9 mouse cellular contexts compared by ENCODE assay signal in genomic region chr10:69253686-69254080, GRCm38 (mm10). TPM values are rescaled to one million over a fixed set of nuclear protein-coding genes. Genes with fewer than 3 reads are reported as not detected.
A peak's percentile ranks its signal among the peaks of the same experiment; 100 is the strongest.
DNase-seq lines count a peak whose midpoint lies in the region; ATAC-seq and TF ChIP-seq lines count a peak whose summit lies in the region.
"Had no signal": no experiment of that assay in that cellular context is flagged by ENCODE, and none has a peak within 500 bp of the region (broad histone marks: within the 10 kb centered on the region; RNA-seq: fewer than 3 reads in every experiment).

No protein-coding gene starts in this region.

- H3K9ac ChIP-seq in forebrain, embryonic 12.5 days: no peak overlapping the region
- H3K9ac ChIP-seq in forebrain, embryonic 13.5 days: no peak overlapping the region
- H3K9ac ChIP-seq in lung, embryonic 15.5 days: no peak overlapping the region
- H3K9ac ChIP-seq in intestine, embryonic 14.5 days (ENCODE audit: low read length): no peak overlapping the region
- H3K9ac ChIP-seq in neural tube, embryonic 13.5 days: no peak overlapping the region

- TF ChIP-seq POLR2A in lung, adult 2 months (IDR thresholded peaks at IDR 0.05; ENCODE audit: borderline replicate concordance, extremely low read depth, low read depth, low read length): no peak
- no peak for TF ChIP-seq POLR2A in thymus, adult 2 months (IDR thresholded peaks at IDR 0.05; ENCODE audit: control insufficient read depth, extremely low read depth, insufficient read depth, low read length, poor library complexity)

- peaks cover 25% of the 10 kb centered on the region for H3K4me1 ChIP-seq in forebrain, embryonic 12.5 days
- peaks cover 21% of the 10 kb centered on the region for H3K4me1 ChIP-seq in forebrain, embryonic 13.5 days
- H3K4me1 ChIP-seq in lung, embryonic 15.5 days: peaks cover 23% of the 10 kb centered on the region
- peaks cover 9% of the 10 kb centered on the region; the same call in 1 of the 2 replicates for H3K4me1 ChIP-seq in lung, adult 2 months (ENCODE audit: control insufficient read depth, insufficient read depth, low read length)
- H3K4me1 ChIP-seq in intestine, embryonic 14.5 days (replicated peaks; ENCODE audit: control insufficient read depth, insufficient read depth, low read length): peaks cover 24% of the 10 kb centered on the region
- peaks cover 24% of the 10 kb centered on the region for H3K4me1 ChIP-seq in neural tube, embryonic 13.5 days (replicated peaks)
- no peaks in the 10 kb centered on the region for H3K4me1 ChIP-seq in thymus, adult 2 months (replicated peaks; ENCODE audit: control insufficient read depth, insufficient read depth, low read length)

- no peak overlapping the region for H3K4me3 ChIP-seq in forebrain, embryonic 12.5 days (replicated peaks)
- no peak overlapping the region for H3K4me3 ChIP-seq in forebrain, embryonic 13.5 days
- H3K4me3 ChIP-seq in lung, embryonic 15.5 days: no peak overlapping the region
- no peak overlapping the region for H3K4me3 ChIP-seq in lung, adult 2 months (replicated peaks; ENCODE audit: extremely low read depth, low read depth, low read length)
- no peak overlapping the region for H3K4me3 ChIP-seq in intestine, embryonic 14.5 days (ENCODE audit: low read depth, low read length)
- H3K4me3 ChIP-seq in neural tube, embryonic 13.5 days: no peak overlapping the region
- no peak overlapping the region for H3K4me3 ChIP-seq in thymus, adult 2 months (ENCODE audit: control insufficient read depth, insufficient read depth, low read length)

- DNase-seq in lung, adult 2 months: no peak
- DNase-seq in intestine, embryonic 14.5 days (ENCODE audit: low spot score): no peak
- no peak for DNase-seq in thymus, adult 2 months
- no peak for DNase-seq in right cerebral cortex, adult 2 months (ENCODE audit: low spot score in 2 of 2)

- ATAC-seq in forebrain, embryonic 12.5 days (ENCODE audit: low FRiP score): no peak
- no peak for ATAC-seq in forebrain, embryonic 13.5 days
- ATAC-seq in lung, embryonic 15.5 days (ENCODE audit: borderline replicate concordance, extremely low read depth, low FRiP score, low TSS enrichment): 0 out of 2 replicates have a peak, but pooled peaks have one; percentile 29
- peak; percentile 28 for ATAC-seq in intestine, embryonic 14.5 days (replicated peaks; ENCODE audit: low FRiP score, low TSS enrichment, low read depth)
- no peak for ATAC-seq in neural tube, embryonic 13.5 days (ENCODE audit: low read depth)
- ATAC-seq: forebrain, embryonic 16.5 days had no signal

- no peaks in the 10 kb centered on the region for H3K9me3 ChIP-seq in forebrain, embryonic 12.5 days
- no peaks in the 10 kb centered on the region for H3K9me3 ChIP-seq in forebrain, embryonic 13.5 days (replicated peaks)
- no peaks in the 10 kb centered on the region for H3K9me3 ChIP-seq in lung, embryonic 15.5 days
- H3K9me3 ChIP-seq in intestine, embryonic 14.5 days (ENCODE audit: control insufficient read depth, low read length): no peaks in the 10 kb centered on the region
- no peaks in the 10 kb centered on the region for H3K9me3 ChIP-seq in neural tube, embryonic 13.5 days

- TF ChIP-seq CTCF in lung, adult 2 months (IDR thresholded peaks at IDR 0.05; ENCODE audit: insufficient read depth, low read length): no peak
- no peak for TF ChIP-seq CTCF in thymus, adult 2 months (IDR thresholded peaks at IDR 0.05; ENCODE audit: borderline replicate concordance, control insufficient read depth, extremely low read depth, insufficient read depth, low read length, poor library complexity)

- WGBS in forebrain, embryonic 12.5 days: 79% methylated on average over 5 of the region's 5 CpGs
- WGBS in forebrain, embryonic 13.5 days: 79% methylated on average over 5 of the region's 5 CpGs
- 56% methylated on average over 5 of the region's 5 CpGs for WGBS in lung, embryonic 15.5 days
- 63% methylated on average over 5 of the region's 5 CpGs for WGBS in lung, adult 2 months
- WGBS in intestine, embryonic 14.5 days: 42% methylated on average over 5 of the region's 5 CpGs
- WGBS in neural tube, embryonic 13.5 days: 81% methylated on average over 5 of the region's 5 CpGs
- WGBS in thymus, adult 2 months: 85% methylated on average over 5 of the region's 5 CpGs

- peaks cover 10% of the 10 kb centered on the region; the same call in 1 of the 2 replicates for H3K36me3 ChIP-seq in forebrain, embryonic 12.5 days (replicated peaks)
- H3K36me3 ChIP-seq in forebrain, embryonic 13.5 days (ENCODE audit: poor library complexity, severe bottlenecking): peaks cover 6% of the 10 kb centered on the region; the same call in 1 of the 2 replicates
- no peaks in the 10 kb centered on the region for H3K36me3 ChIP-seq in lung, embryonic 15.5 days
- H3K36me3 ChIP-seq in intestine, embryonic 14.5 days (ENCODE audit: control insufficient read depth, insufficient read depth, low read length): peaks cover 28% of the 10 kb centered on the region
- peaks cover 6% of the 10 kb centered on the region for H3K36me3 ChIP-seq in neural tube, embryonic 13.5 days
- H3K36me3 ChIP-seq in thymus, adult 2 months (ENCODE audit: control insufficient read depth, insufficient read depth, low read length): no peaks in the 10 kb centered on the region

- H3K27me3 ChIP-seq in forebrain, embryonic 12.5 days: no peaks in the 10 kb centered on the region
- H3K27me3 ChIP-seq in forebrain, embryonic 13.5 days: no peaks in the 10 kb centered on the region
- H3K27me3 ChIP-seq in lung, embryonic 15.5 days: no peaks in the 10 kb centered on the region
- H3K27me3 ChIP-seq in intestine, embryonic 14.5 days (replicated peaks; ENCODE audit: control insufficient read depth, insufficient read depth, low read length): no peaks in the 10 kb centered on the region
- H3K27me3 ChIP-seq in neural tube, embryonic 13.5 days: no peaks in the 10 kb centered on the region
- no peaks in the 10 kb centered on the region for H3K27me3 ChIP-seq in thymus, adult 2 months (ENCODE audit: control insufficient read depth, insufficient read depth, low read length)

- H3K27ac ChIP-seq in forebrain, embryonic 12.5 days: 0 out of 2 replicates have a peak overlapping the region, but pooled peaks have one; percentile 65
- no peak overlapping the region; the same call in 1 of the 2 replicates for H3K27ac ChIP-seq in forebrain, embryonic 13.5 days
- H3K27ac ChIP-seq in lung, embryonic 15.5 days: peak overlapping the region; percentile 74
- peak overlapping the region; percentile 95 for H3K27ac ChIP-seq in intestine, embryonic 14.5 days (ENCODE audit: low read depth)
- H3K27ac ChIP-seq in neural tube, embryonic 13.5 days (replicated peaks): peak overlapping the region; percentile 30
- H3K27ac ChIP-seq in thymus, adult 2 months (ENCODE audit: control insufficient read depth, insufficient read depth, low read length): no peak overlapping the region

- no peak overlapping the region for H3K4me2 ChIP-seq in forebrain, embryonic 12.5 days
- H3K4me2 ChIP-seq in forebrain, embryonic 13.5 days: no peak overlapping the region
- H3K4me2 ChIP-seq in lung, embryonic 15.5 days: no peak overlapping the region
- H3K4me2 ChIP-seq in intestine, embryonic 14.5 days (ENCODE audit: low read length): no peak overlapping the region
- no peak overlapping the region for H3K4me2 ChIP-seq in neural tube, embryonic 13.5 days

RNA-seq across cellular contexts. Expression of gene A930033H14Rik, which starts 40.8 kb away (rescaled TPM):
- polyA plus RNA-seq in forebrain, embryonic 12.5 days (2016; fragmentation: Nextera tagmentation; extraction: Ambion mirVana): 1.2 TPM in 2 replicates
- 0.94 and 1.2 TPM in 2 replicates for polyA plus RNA-seq in forebrain, embryonic 13.5 days (2015; fragmentation: Nextera tagmentation; extraction: Ambion mirVana)
- 1.3 and 1.6 TPM in 2 replicates for polyA plus RNA-seq in lung, embryonic 15.5 days (2015; fragmentation: Nextera tagmentation; extraction: Ambion mirVana)
- 0.53 and 1.0 TPM in 2 replicates for polyA plus RNA-seq in lung, adult 2 months (2012; rRNA removed)
- polyA plus RNA-seq in intestine, embryonic 14.5 days (2014; fragmentation: Nextera tagmentation; extraction: Ambion mirVana): 2.7 and 2.8 TPM in 2 replicates
- polyA plus RNA-seq in neural tube, embryonic 13.5 days (2015; fragmentation: Nextera tagmentation; extraction: Ambion mirVana): 1.3 TPM in 2 replicates
- 0.28 and 0.34 TPM in 2 replicates for polyA plus RNA-seq in thymus, adult 2 months (2012; rRNA removed)

Comparison
In these comparisons a context has a peak if more than half of its experiments do, and no peak if none do; other contexts are left out.
1. H3K27ac ChIP-seq: peak in forebrain, embryonic 12.5 days (single experiment), lung, embryonic 15.5 days (single experiment), intestine, embryonic 14.5 days (single experiment) and neural tube, embryonic 13.5 days (single experiment); none in forebrain, embryonic 13.5 days (single experiment) and thymus, adult 2 months (single experiment).
2. ATAC-seq: peak in lung, embryonic 15.5 days (single experiment) and intestine, embryonic 14.5 days (single experiment); none in forebrain, embryonic 12.5 days (single experiment), forebrain, embryonic 13.5 days (single experiment) and neural tube, embryonic 13.5 days (single experiment).